Mouse (Mus musculus): Measurements from ENCODE around the gene Sec14l5. TPM values are rescaled to one million over a fixed set of nuclear protein-coding genes. Genes with fewer than 3 reads are reported as not detected.
"Not testable (repeated sequence)": the region's sequence is repeated elsewhere in the genome, so short reads cannot be mapped to it uniquely, and the experiment has no call there.

The Sec14l5 gene
- polyA plus RNA-seq, 1 experiment from 2014 or later = 0.48 TPM

DNA sequence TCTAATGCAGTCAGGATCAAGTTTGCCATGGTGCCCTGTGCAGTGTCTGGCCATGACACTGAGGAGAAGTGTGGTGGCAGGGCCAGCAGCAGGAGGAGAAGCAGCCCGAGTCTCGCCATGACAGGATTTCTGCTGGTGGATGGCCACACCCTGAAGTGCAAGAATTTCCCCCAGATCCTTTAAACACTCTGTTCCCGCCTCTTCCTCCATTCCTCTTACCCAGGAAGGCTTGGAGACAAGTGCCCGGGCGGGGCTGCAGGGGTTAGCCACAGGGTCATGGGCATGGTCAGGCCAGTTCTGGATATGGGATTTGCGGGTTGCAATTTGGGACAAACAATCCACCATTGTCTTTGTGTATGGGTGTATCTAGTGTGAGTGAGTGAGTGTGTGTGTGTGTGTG, 75.2 kb downstream of the Sec14l5 start, which contains the start of gene AU021092:
Gene AU021092, minus strand, starts transcription at position 160 of the 400 bp plus-strand sequence.
- no peaks in the 10 kb centered on the region for H3K36me3 ChIP-seq (replicated peaks; ENCODE audit: control insufficient read depth, insufficient read depth)
- DNase-seq (ENCODE audit: low spot score) (no peak), ATAC-seq (ENCODE audit: low FRiP score) (no peak)
- H3K4me3 ChIP-seq (replicated peaks; ENCODE audit: low read length) = no peak within 1 kb of the TSS
- H3K4me2 ChIP-seq (replicated peaks) = no peak within 1 kb of the TSS
- no peaks in the 10 kb centered on the region for H3K9me3 ChIP-seq (ENCODE audit: control insufficient read depth, low read length)
- H3K4me1 ChIP-seq (replicated peaks; ENCODE audit: control insufficient read depth, insufficient read depth, low read length) = no peaks in the 10 kb centered on the region
- H3K9ac ChIP-seq = no peak within 1 kb of the TSS
- H3K27me3 ChIP-seq (ENCODE audit: control insufficient read depth, insufficient read depth, low read length) = peaks cover 3% of the 10 kb centered on the region; the same call in 1 of the 2 replicates
- H3K27ac ChIP-seq = no peak within 1 kb of the TSS
- 71% methylated on average over 6 of the region's 6 CpGs for WGBS

GRCm38 (mm10) chr16:5226534-5226933, 79.6 kb downstream of the Sec14l5 start:
- not testable (repeated sequence) for H3K9me3 ChIP-seq (ENCODE audit: control insufficient read depth, low read length); DNase-seq (ENCODE audit: low spot score); H3K27me3 ChIP-seq (ENCODE audit: control insufficient read depth, insufficient read depth, low read length); H3K36me3 ChIP-seq (replicated peaks; ENCODE audit: control insufficient read depth, insufficient read depth); H3K4me2 ChIP-seq (replicated peaks); H3K27ac ChIP-seq; ATAC-seq (ENCODE audit: low FRiP score); H3K9ac ChIP-seq; H3K4me1 ChIP-seq (replicated peaks; ENCODE audit: control insufficient read depth, insufficient read depth, low read length); H3K4me3 ChIP-seq (replicated peaks; ENCODE audit: low read length)
- 6% methylated on average over 1 of the region's 1 CpGs for WGBS

DNA sequence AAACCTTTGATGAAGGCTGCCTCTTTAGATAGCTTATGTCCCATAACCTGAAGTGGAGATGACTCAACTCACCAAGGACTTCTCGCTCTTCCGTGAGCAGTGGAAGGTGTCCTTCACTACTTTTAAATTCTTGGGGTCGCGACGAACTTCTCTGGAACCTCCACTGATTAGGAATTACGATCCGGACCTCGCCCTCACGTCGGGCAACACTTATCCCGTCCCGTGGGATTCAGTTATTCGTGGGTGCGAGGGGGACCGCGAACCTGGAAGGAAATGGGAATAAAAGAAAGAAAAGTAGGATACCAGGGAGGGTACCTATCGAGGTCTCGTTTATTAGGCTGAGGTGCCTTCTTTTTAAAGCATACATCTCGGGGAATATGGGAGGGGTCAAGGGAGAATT, 80.6 kb downstream of the Sec14l5 start:
- DNase-seq (ENCODE audit: low spot score); H3K4me2 ChIP-seq (replicated peaks); H3K36me3 ChIP-seq (replicated peaks; ENCODE audit: control insufficient read depth, insufficient read depth); H3K4me3 ChIP-seq (replicated peaks; ENCODE audit: low read length); H3K9ac ChIP-seq; H3K4me1 ChIP-seq (replicated peaks; ENCODE audit: control insufficient read depth, insufficient read depth, low read length); H3K27me3 ChIP-seq (ENCODE audit: control insufficient read depth, insufficient read depth, low read length); ATAC-seq (ENCODE audit: low FRiP score); H3K9me3 ChIP-seq (ENCODE audit: control insufficient read depth, low read length); H3K27ac ChIP-seq: not testable (repeated sequence)
- WGBS = 83% methylated on average over 19 of the region's 19 CpGs

DNA sequence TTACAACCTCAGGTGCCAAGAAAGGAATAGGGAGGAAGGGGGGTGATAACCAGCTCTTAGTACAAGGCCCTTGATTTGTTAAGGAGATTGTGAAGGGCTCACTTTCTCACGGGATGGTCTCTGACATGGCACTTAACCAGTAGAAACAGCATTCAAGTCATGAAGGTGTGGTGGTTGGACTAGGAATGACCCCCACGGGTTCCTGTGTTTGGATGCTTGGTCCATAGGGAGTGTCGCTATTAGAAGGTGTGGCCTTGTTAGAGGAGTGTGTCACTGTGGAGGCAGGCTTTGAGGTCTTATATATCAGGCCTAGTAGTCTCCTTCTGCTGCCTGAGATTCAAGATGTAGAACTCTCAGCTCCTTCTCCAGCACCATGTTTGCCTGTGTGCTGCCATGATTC, 81.2 kb downstream of the Sec14l5 start:
- ATAC-seq (ENCODE audit: low FRiP score); H3K9me3 ChIP-seq (ENCODE audit: control insufficient read depth, low read length); H3K27me3 ChIP-seq (ENCODE audit: control insufficient read depth, insufficient read depth, low read length); H3K4me1 ChIP-seq (replicated peaks; ENCODE audit: control insufficient read depth, insufficient read depth, low read length); H3K4me3 ChIP-seq (replicated peaks; ENCODE audit: low read length); DNase-seq (ENCODE audit: low spot score); H3K9ac ChIP-seq; H3K36me3 ChIP-seq (replicated peaks; ENCODE audit: control insufficient read depth, insufficient read depth); H3K27ac ChIP-seq; H3K4me2 ChIP-seq (replicated peaks): not testable (repeated sequence)
- WGBS = 78% methylated on average over 3 of the region's 3 CpGs

GRCm38 (mm10) chr16:5232982-5233381, 86.1 kb downstream of the Sec14l5 start:
- Histone ChIP-seq H3K9me3 (ENCODE audit: control insufficient read depth, low read length) (no peaks in the 10 kb centered on the region), H3K27me3 (ENCODE audit: control insufficient read depth, insufficient read depth, low read length) (no peaks in the 10 kb centered on the region), H3K27ac (0 out of 2 replicates have a peak overlapping the region, but pooled peaks have one; percentile 15), H3K36me3 (replicated peaks; ENCODE audit: control insufficient read depth, insufficient read depth) (peaks cover 4% of the 10 kb centered on the region; the same call in 1 of the 2 replicates), H3K4me3 (replicated peaks; ENCODE audit: low read length) (peak overlapping the region; percentile 78), H3K9ac (no peak overlapping the region), H3K4me2 (replicated peaks) (peak overlapping the region; percentile 69), H3K4me1 (replicated peaks; ENCODE audit: control insufficient read depth, insufficient read depth, low read length) (0 out of 2 replicates have a peak, but pooled peaks cover 8% of the 10 kb centered on the region)
- ATAC-seq (ENCODE audit: low FRiP score) (0 out of 2 replicates have a peak, but pooled peaks have one; percentile 4), DNase-seq (ENCODE audit: low spot score) (no peak)
- 77% methylated on average over 4 of the region's 4 CpGs for WGBS

- Histone ChIP-seq H3K27me3 (ENCODE audit: control insufficient read depth, insufficient read depth, low read length) (no peaks in the 10 kb centered on the region), H3K4me1 (replicated peaks; ENCODE audit: control insufficient read depth, insufficient read depth, low read length) (0 out of 2 replicates have a peak, but pooled peaks cover 8% of the 10 kb centered on the region), H3K36me3 (replicated peaks; ENCODE audit: control insufficient read depth, insufficient read depth) (peaks cover 4% of the 10 kb centered on the region; the same call in 1 of the 2 replicates), H3K4me2 (replicated peaks) (peak within 1 kb of the TSS; percentile 69), H3K4me3 (replicated peaks; ENCODE audit: low read length) (peak within 1 kb of the TSS; percentile 78), H3K9ac (peak within 1 kb of the TSS; percentile 81), H3K27ac (0 out of 2 replicates have a peak within 1 kb of the TSS, but pooled peaks have one; percentile 33), H3K9me3 (ENCODE audit: control insufficient read depth, low read length) (no peaks in the 10 kb centered on the region)
- 2% methylated on average over 47 of the region's 47 CpGs for WGBS
- ATAC-seq (ENCODE audit: low FRiP score) (peak; percentile 96), DNase-seq (ENCODE audit: low spot score) (peak; percentile 96)
Measured at GRCm38 (mm10) chr16:5233418-5234313, 86.8 kb downstream of the Sec14l5 start, which contains the start of gene Alg1. Alg1 (plus strand) TSS chr16:5233621.

Small RNA genes within 50 kb of the gene (microRNA-seq; reads per million reads assigned to microRNA genes)
- gene Gm23689 (not detected), gene Gm26095 (not detected), gene Mir6364 (not detected)

Other genes with a start within 250 kb of the Sec14l5 start
- 122 and 133 TPM in 2 replicates for gene Nudt16l1, start 208.3 kb upstream of the Sec14l5 start, polyA plus RNA-seq (2014; fragmentation: Nextera tagmentation; extraction: Ambion mirVana)
- gene Anks3, start 182.9 kb upstream of the Sec14l5 start, polyA plus RNA-seq (2014; fragmentation: Nextera tagmentation; extraction: Ambion mirVana) = 55.9 and 58.5 TPM in 2 replicates
- not detected in 2 replicates for gene Sept12, start 149.3 kb upstream of the Sec14l5 start, polyA plus RNA-seq (2014; fragmentation: Nextera tagmentation; extraction: Ambion mirVana)
- gene Smim22, start 139.8 kb upstream of the Sec14l5 start, polyA plus RNA-seq (2014; fragmentation: Nextera tagmentation; extraction: Ambion mirVana) = 4.2 and 4.7 TPM in 2 replicates
- 147 and 154 TPM in 2 replicates for gene Rogdi, start 133.6 kb upstream of the Sec14l5 start, polyA plus RNA-seq (2014; fragmentation: Nextera tagmentation; extraction: Ambion mirVana)
- gene Glyr1, start 97.2 kb upstream of the Sec14l5 start, polyA plus RNA-seq (2014; fragmentation: Nextera tagmentation; extraction: Ambion mirVana) = 120 and 144 TPM in 2 replicates
- 14.4 and 14.9 TPM in 2 replicates for gene Ubn1, start 97.1 kb upstream of the Sec14l5 start, polyA plus RNA-seq (2014; fragmentation: Nextera tagmentation; extraction: Ambion mirVana)
- gene Ppl, start 14.7 kb upstream of the Sec14l5 start, polyA plus RNA-seq (2014; fragmentation: Nextera tagmentation; extraction: Ambion mirVana) = 0.09 and 0.29 TPM in 2 replicates
- 11.9 TPM in 2 replicates for gene Nagpa, start 56.9 kb downstream of the Sec14l5 start, polyA plus RNA-seq (2014; fragmentation: Nextera tagmentation; extraction: Ambion mirVana)
- 17.2 and 18.8 TPM in 2 replicates for gene AU021092, start 75.2 kb downstream of the Sec14l5 start, polyA plus RNA-seq (2014; fragmentation: Nextera tagmentation; extraction: Ambion mirVana)
- 38.4 and 38.9 TPM in 2 replicates for gene Alg1, start 86.5 kb downstream of the Sec14l5 start, polyA plus RNA-seq (2014; fragmentation: Nextera tagmentation; extraction: Ambion mirVana)
- gene Eef2kmt, start 108.9 kb downstream of the Sec14l5 start, polyA plus RNA-seq (2014; fragmentation: Nextera tagmentation; extraction: Ambion mirVana) = 7.1 and 10.7 TPM in 2 replicates